Mouse (Mus musculus) hindlimb bud, embryonic 11.5 days (tissue): Measurements from ENCODE around the gene Msh5.
"Not testable (repeated sequence)": the region's sequence is repeated elsewhere in the genome, so short reads cannot be mapped to it uniquely, and the experiment has no call there.

Source experiments
- DNase-seq: peaks from one replicate; pipeline ENCODE4 v3.0.0-alpha.2; 2012; ENCODE audit warnings: low read depth, low spot score; ENCODE audit errors: extremely low spot score

Gene Msh5

GRCm38 (mm10) chr17:35048932-35049440 is 2.4 kb upstream of the Msh5 start:
- DNase-seq: no peak

- DNase-seq: no peak
These were observed 1.8 kb upstream of the Msh5 start for GRCm38 (mm10) chr17:35048149-35048931.

GRCm38 (mm10) chr17:35047688-35048087 is 1.1 kb upstream of the Msh5 start:
- DNase-seq: no peak

GRCm38 (mm10) chr17:35045807-35046680 is 501 bp downstream of the Msh5 start:
- DNase-seq: no peak

- no peak for DNase-seq
These were observed 1.4 kb downstream of the Msh5 start for GRCm38 (mm10) chr17:35044904-35045806.

GRCm38 (mm10) chr17:35043794-35044193 is 2.8 kb downstream of the Msh5 start:
- no peak for DNase-seq

- no peak for DNase-seq
These were observed 7.2 kb downstream of the Msh5 start for GRCm38 (mm10) chr17:35039121-35039873.

- DNase-seq: no peak
These were observed 11.6 kb downstream of the Msh5 start for GRCm38 (mm10) chr17:35034896-35035295.

- not testable (repeated sequence) for DNase-seq
These were observed 12.8 kb downstream of the Msh5 start for GRCm38 (mm10) chr17:35033703-35034102.

- DNase-seq: no peak
These were observed 14.1 kb downstream of the Msh5 start for GRCm38 (mm10) chr17:35032323-35032870.

GRCm38 (mm10) chr17:35031880-35032279 is 14.7 kb downstream of the Msh5 start:
- DNase-seq: no peak

- DNase-seq: no peak
These were observed 15.3 kb downstream of the Msh5 start for GRCm38 (mm10) chr17:35031272-35031671.

GRCm38 (mm10) chr17:35029691-35030532 is 16.6 kb downstream of the Msh5 start:
- DNase-seq: no peak

GRCm38 (mm10) chr17:35028315-35028714 is 18.2 kb downstream of the Msh5 start:
- DNase-seq: no peak

GRCm38 (mm10) chr17:35027277-35028068 is 19.1 kb downstream of the Msh5 start, which contains the start of gene Sapcd1:
TSS of gene Sapcd1 (minus strand) at chr17:35028016.
- DNase-seq: no peak

- DNase-seq: no peak
These were observed 20.3 kb downstream of the Msh5 start for GRCm38 (mm10) chr17:35026206-35026605.

- no peak for DNase-seq
These were observed 21.7 kb downstream of the Msh5 start for GRCm38 (mm10) chr17:35024691-35025488.
